Mouse (Mus musculus): ENCODE measurements at regions not wholly inside any gene's neighbourhood (a gene's known extent, or its start where the extent isn't known, plus 50 kb on each side); places are given as distances from the start of the nearest gene placed in this dataset.
A peak's percentile ranks its signal among the peaks of the same experiment; 100 is the strongest.

DNA sequence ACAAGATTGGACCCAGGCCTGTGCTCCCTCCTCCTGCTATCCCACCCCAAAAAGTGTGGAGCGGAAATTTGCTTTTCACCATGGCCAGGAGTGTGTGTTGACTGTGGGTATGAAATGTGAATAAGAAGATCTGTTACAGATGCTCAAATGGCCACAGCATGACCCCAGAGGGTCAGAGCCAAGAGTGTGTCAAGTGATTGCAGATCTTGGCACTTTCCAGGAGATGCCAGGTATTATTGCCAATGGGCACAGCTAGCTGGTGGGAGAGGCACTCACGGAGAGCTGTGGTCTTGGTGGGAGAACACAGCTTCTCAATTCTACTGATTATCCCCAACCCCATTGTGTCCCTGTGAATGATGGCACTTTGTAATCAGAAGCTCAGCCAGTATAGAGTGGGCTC, 62.7 kb downstream of the Smim20 start:
- DNase-seq: no peak

DNA sequence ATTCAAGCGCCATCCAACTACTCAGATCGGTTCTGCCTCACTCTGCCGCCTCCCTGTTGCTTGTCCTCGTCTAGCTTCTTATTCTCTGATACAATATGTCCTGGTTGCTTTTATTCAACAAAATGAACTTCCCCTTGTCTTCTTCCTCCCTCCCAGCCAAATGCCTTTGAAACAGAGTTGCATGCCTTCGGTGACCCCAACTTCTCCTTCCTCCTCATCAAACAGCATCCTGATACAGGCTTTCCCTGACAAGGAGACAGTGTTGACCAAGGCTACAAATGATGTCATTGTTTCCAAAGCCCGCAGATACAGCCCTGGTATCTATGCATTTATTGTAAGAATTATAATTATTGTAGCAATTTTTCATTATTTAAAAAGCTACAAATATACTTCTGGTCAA, 69.8 kb downstream of the Smim20 start:
- DNase-seq: no peak

GRCm38 (mm10) chr5:53337816-53338215, 70.9 kb downstream of the Smim20 start:
- DNase-seq: no peak

- no peak for DNase-seq
These were observed 78.3 kb downstream of the Smim20 start for GRCm38 (mm10) chr5:53345164-53345563.

- DNase-seq: peak; percentile 27
These were observed 79.1 kb downstream of the Smim20 start for GRCm38 (mm10) chr5:53346028-53346427.

GRCm38 (mm10) chr5:53346756-53347155, 79.9 kb downstream of the Smim20 start:
- no peak for DNase-seq

- no peak for DNase-seq
These were observed 86.0 kb downstream of the Smim20 start for GRCm38 (mm10) chr5:53352852-53353251.

- no peak for DNase-seq
These were observed 87.4 kb downstream of the Smim20 start for GRCm38 (mm10) chr5:53354296-53354695.

GRCm38 (mm10) chr5:53355069-53355468, 88.2 kb downstream of the Smim20 start:
- peak; percentile 58 for DNase-seq

- DNase-seq: no peak
These were observed 90.3 kb downstream of the Smim20 start for GRCm38 (mm10) chr5:53357086-53357608.

DNA sequence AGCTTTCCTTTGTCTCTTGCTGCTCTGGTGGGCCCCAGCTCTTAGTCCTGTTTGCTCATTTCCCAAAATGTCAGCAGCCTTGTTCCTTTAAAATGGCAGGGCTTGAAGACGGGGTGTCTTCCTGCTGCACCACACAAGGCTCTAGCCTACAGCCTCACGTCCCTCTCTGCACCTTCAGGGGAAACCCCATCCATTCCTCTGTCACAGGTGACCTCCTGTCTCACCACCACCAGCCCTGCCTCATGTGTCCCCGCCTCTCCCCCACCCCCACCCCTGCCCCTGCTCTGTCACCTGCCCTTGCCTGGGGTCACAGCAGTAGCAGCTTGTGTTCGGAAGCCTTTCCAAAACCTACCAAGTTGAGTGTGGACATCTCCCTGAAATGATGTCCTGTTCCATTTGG, 91.3 kb downstream of the Smim20 start:
- DNase-seq: no peak

DNA sequence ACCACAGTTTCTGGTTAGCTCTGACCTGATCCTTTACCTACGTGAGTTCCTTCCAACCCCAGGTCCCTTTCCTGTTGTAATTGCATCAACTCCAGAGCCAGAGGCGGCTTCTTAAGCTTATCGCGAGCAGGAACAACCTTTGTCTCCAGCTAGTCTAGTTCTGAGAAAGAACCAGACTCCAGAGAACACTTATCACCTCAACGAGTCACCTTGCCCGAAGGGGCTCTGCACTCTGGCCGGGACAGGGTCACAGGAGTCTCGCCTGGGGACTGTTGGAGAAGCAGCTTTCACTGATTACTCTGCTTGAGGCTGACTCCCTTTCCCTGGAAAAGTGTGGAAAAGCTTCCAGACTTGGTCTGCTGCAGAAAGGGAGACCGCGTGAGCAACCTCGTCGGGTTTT, 93.0 kb downstream of the Smim20 start:
- DNase-seq: no peak

GRCm38 (mm10) chr5:53361295-53361694, 94.4 kb downstream of the Smim20 start:
- DNase-seq: no peak

GRCm38 (mm10) chr5:53363898-53364297, 97.0 kb downstream of the Smim20 start:
- no peak for DNase-seq

- DNase-seq: no peak
These were observed 98.9 kb upstream of the Rbpj start for GRCm38 (mm10) chr5:53366882-53367561.

GRCm38 (mm10) chr5:53370272-53370671, 95.7 kb upstream of the Rbpj start:
- no peak for DNase-seq

GRCm38 (mm10) chr5:53371638-53372037, 94.3 kb upstream of the Rbpj start:
- DNase-seq: no peak

DNA sequence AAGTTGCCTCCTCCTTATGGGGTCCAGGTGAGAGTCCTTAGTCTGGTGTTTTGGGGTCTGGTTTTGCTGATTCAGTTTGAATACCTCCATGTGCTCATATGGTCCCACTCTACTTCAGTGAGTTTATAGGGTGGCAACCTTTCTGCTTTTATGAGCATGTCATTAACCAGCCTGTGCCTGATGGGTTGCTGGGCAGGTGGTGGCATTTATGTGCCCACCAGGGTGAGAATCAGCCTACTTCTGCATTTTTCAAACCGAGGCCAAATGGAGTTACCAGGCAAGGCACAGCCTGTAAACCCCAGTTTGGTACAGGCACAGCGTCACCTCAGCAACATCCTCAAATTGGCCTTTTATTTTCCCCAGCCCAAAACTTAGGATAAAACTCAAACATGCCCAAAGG, 92.6 kb upstream of the Rbpj start:
- no peak for DNase-seq

GRCm38 (mm10) chr5:53376856-53377255, 89.1 kb upstream of the Rbpj start:
- DNase-seq: no peak

DNA sequence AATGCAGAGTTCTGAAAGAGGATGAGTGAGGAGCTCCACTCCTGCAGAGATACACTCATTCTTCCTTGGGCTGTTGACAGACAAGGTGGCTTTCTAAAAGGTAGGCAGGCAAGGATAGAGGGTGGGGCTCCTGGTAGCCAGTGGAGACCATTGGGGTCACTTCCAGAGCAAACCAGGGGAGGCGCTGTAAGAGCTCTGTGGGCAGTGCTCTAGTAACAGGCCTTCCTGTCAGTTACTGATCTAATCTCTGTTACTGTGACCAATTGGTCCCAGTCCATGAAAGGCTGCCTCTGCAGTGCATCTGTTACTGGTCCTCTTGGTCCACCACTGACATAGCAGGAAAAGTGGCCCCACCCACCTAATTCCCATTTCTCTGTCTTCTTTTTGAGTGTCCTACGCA, 88.3 kb upstream of the Rbpj start:
- DNase-seq: no peak

GRCm38 (mm10) chr5:53378106-53378505, 87.8 kb upstream of the Rbpj start:
- DNase-seq: no peak

DNA sequence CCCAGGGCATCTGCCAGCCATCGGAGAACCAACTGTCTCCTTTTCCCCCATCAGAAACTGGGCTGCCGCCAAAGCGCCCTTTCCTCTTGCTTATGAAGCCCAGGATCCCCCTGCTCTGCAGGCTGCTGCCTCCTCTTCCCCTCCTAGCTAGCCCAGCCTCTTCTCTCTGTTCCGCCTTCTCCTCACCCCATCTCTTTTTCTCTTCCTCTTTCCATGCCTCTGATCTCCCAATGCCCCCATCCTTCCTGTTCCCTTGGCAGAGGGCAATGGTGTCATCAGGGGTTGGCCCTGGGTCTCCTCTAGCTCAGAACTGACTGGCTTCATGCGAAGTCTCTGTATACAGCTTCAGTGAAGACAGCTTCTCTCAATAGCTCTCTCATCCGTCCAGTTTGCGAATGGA, 87.4 kb upstream of the Rbpj start:
- no peak for DNase-seq

- DNase-seq: peak; percentile 74
These were observed 86.3 kb upstream of the Rbpj start for GRCm38 (mm10) chr5:53379612-53380011.

DNA sequence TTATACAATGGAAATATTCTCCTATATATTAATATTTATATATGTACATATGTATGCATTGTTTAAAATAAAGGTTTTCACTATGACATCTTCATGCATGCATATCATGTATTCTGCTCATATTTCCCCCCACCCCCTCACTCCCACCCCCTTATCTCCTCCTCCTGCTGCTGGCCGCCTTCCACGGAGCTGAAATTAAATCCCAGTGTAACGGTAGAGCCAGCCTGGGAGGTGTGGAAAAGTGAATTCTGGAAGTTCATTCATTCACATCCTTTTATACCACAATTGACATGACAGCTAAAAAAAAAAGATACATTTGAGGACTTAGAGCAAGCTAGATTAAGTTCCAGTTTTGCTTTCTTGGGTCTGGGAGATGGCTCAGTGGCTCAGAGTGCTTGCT, 85.7 kb upstream of the Rbpj start:
- no peak for DNase-seq

DNA sequence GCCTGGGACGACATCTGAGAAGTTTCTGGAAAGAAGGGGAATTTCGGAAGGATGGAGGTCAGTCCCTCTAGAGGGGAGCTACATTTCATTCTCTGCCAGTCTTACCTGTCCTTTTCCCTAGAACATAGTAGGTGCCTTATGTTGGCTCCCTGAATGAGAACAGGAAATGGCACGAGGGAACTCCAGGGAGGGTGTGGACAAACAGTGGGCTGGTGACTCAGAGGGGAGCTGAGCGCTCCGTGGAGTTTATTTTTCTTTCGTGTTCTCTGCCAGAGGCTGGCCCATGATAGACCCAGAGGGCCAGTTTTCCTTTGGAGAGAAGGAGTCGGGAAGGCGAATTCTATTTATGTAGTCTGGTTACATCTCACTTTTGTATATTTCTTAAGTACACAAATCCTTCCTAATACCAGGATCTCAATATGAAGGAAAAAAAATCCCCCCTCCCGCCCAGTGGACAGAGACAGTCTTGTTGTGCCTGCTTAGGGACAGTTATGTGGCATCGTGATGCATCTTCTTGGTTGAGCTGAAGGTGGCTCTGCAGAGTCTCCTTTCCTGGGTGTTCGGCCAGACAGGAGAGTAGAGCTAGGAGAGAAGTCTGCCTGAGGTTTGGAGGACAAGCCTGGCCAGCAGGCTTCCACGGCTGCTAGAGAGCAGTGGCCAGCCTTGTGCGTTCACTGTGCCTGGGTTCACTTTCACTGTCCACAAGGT, 84.3 kb upstream of the Rbpj start:
- no peak for DNase-seq

All from kidney, adult 11 months (tissue).